Mouse (Mus musculus) left cerebral cortex, postnatal 10 days (tissue): Measurements from ENCODE around the gene Ccdc180. TPM values are rescaled to one million over a fixed set of nuclear protein-coding genes. Genes with fewer than 3 reads are reported as not detected.

Experiments
- DNase-seq, 2 experiments: peaks; one replicate each; pipeline ENCODE4 v3.0.0; 2021 to 2022; ENCODE audit warnings: low spot score in 2 of 2, mixed read lengths in 1 of 2; ENCODE audit errors: extremely low spot score in 1 of 2
- intact Hi-C: fragments of 180-260 bp; cut with DNase I; formaldehyde crosslinking; loops from one replicate; pipeline ENCODE4 v1.15.1; 2025
- total RNA-seq, 2 experiments: library from RNA; stranded (reverse); gene quantifications; 2 replicates each; pipeline ENCODE4 v1.2.3; 2021

The Ccdc180 gene
- under 1 TPM; 0.08 to 0.21 TPM for total RNA-seq

- DNase-seq: peak; percentile 19 to 82
- intact Hi-C loops: no loop called here
Measured at GRCm38 (mm10) chr4:45890066-45890761, at the start of gene Ccdc180. Gene Ccdc180 (plus strand): TSS chr4:45890303.

- intact Hi-C loops: no loop called here
- DNase-seq: no peak
Measured at GRCm38 (mm10) chr4:45844355-45844754, 45.7 kb upstream of the Ccdc180 start.

- intact Hi-C loops: loop anchor here (5.0 kb wide), 1 partner anchor 429 kb away; no protein-coding TSS in a partner anchor
- no peak for DNase-seq
Measured at GRCm38 (mm10) chr4:45846263-45846662, 43.8 kb upstream of the Ccdc180 start.

DNA sequence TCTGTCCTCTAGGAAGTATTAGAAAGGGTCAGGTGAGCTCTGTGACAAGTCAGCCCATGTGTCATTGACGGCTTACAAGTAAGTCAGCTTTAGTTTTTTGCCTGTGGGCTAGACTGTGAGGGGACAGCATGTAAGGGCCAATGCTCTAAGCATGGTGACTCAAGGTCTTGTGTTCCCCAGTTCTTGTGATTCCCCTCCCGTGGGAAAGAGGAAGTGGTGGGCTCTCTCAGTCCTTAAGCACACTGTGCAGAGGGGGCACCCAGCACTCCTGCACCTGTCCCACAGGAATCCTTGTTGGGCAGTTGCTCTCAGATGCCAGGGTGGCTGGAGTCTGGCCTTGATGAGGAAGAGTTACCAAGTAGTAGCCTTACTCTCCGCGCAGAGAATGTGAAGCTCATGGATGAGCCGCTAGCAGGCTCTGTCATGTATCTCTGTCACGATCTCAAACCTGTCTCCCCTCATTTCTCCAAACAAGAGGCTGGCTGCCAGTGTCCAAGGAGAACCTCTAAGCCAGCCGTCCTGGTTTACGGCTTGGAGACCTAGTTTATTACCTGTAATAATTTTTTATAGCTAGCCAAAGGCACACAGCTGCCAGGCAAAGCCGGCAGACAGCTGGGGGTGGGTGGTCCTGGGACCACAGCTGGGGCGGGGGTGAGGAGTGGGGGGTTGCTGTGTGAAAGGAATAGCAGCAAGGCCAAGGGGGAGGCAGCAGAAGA, 41.8 kb upstream of the Ccdc180 start, which contains the start of gene Stra6l:
TSS of gene Stra6l (plus strand) at position 556 of the 716 bp plus-strand sequence.
- intact Hi-C loops: loop anchor here (5.0 kb wide), 1 partner anchor 431 kb away; no protein-coding TSS in a partner anchor
- DNase-seq: no peak

DNA sequence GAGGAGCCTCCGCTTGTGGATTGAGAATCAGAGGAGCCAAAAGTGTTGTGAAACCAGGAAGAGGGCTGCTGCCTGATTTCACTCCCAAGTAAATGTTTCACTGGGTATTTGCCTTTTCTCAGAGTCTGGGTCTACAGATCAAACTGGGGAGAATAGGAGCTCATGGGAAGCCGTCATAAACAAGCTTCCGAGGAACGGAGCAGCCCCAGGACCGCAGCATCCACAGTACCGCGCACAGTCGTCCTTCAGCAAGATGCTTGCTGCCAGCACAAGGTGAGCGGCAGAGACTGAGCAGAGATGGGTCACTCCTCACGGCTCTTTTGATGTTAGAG, 41.3 kb upstream of the Ccdc180 start:
- DNase-seq: no peak
- intact Hi-C loops: loop anchor here (5.0 kb wide), 1 partner anchor 431 kb away; no protein-coding TSS in a partner anchor

- no peak for DNase-seq
- intact Hi-C loops: loop anchor here (5.0 kb wide), 1 partner anchor 432 kb away; no protein-coding TSS in a partner anchor
Measured at GRCm38 (mm10) chr4:45849419-45849818, 40.7 kb upstream of the Ccdc180 start.

GRCm38 (mm10) chr4:45851640-45852051, 38.5 kb upstream of the Ccdc180 start:
- intact Hi-C loops: loop anchor here (10.0 kb wide), 1 partner anchor 837 kb away; the partner anchor contains the start of genes Polr1e and Zbtb5
- no peak for DNase-seq

DNA sequence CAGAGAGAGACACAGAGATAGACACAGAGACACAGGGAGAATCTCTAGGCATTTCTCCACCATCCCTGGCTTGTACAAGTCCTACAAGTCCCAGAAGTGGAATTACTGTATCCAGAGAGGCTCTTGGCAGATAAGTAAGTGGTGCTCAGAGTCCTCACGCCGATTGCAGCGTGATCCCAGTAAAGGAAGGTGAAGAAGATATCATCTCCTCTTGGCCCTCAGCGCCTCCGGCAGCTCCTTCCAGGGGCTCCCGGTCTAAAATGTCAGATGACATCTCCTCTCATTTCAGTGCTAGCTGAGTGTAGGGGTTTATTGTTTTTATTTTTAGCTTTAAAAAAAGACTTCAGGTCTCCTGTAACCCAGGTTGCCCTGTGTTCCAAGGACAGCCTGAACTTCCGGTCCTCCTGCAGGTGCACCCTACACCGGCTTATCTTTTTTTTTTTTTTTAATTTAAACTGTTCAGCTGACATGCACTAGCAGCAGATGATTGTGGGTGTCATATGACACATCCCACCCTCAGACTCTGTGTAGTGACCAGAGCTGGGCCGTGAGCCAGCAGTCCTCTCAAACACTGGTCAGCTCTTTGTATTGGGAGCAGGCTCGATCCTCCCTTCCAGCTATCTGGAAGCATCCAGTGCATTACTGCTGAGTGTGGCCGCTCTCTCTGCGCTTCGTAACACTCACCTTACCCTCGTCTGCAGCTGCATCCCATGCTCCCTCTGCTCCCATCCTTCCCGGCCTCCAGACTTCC, 36.4 kb upstream of the Ccdc180 start:
- no peak for DNase-seq
- intact Hi-C loops: loop anchor here (10.0 kb wide), 1 partner anchor 839 kb away; the partner anchor contains the start of genes Polr1e and Zbtb5

DNA sequence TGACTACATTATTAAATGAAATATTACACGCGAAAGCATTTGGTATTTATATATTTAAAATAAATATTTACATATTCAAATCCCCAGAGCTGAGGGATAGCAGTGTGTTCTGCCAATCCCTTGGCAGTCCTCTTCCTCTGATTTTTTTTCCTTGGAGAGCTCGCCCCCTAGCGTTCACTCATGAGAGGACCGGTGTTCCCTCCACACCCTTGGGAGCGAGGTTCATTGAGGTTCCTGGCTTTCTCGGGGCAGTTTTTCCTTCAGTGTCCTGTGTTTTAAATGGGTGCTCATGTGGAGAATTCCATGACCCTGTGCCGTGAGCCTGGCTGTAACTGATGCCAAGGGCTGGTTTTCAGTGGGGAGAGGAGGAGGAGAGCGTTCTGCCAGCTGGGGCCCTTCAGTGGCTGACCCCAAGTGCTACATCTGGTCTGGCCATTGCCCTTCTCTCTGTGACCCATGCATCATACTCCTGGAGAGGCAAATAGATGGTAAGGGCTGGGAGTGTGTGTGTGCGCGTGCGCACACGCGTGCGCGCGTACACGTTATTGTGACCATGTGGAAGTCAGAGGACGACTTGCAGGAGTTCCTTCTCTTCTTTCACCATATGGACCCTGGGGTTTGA, 34.2 kb upstream of the Ccdc180 start:
- intact Hi-C loops: loop anchor here (5.0 to 10.0 kb wide), 2 partner anchors 84 to 841 kb away; partner anchors contain the start of genes Polr1e and Zbtb5
- peak; percentile 72 to 77 for DNase-seq

DNA sequence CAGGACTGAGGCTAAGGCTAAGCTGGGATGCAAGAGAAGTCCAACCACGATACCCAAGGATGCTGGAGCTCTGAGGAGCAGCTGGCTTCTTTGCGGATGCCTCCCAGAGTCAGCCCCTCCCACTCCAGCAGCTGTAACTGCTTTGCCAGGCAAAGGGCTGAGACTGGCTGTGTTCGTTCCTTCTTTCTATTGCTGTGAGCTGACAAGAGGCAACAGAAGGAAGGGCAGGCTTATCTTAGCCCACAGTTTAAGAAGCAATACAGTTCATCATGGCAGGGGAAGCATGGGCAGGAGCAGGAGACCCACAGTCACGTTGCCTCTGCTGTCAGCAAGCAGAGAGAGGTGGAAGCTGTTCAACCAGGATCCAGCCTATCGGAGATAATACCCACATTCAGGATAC, 28.9 kb upstream of the Ccdc180 start:
- no peak for DNase-seq
- intact Hi-C loops: no loop called here

DNA sequence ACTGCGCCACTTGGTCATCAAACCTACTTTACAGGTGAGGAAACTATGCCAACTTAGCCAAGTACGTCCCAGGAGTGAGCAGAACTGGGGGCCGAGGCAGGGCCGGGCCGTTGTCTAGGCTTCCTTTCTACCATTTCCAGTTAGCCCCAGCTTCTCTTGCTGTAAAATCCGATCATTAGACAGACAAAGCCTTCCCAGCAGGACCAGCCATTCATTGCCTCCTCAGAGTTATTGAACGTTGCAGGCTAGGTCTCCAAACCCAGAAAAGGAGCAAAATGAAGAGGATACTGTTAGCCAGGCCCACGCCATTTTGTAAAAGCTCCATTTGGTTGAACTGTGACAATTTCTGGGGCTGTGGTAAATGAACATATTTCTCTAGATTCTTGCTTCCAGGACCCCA, 22.7 kb upstream of the Ccdc180 start:
- intact Hi-C loops: no loop called here
- no peak for DNase-seq

DNA sequence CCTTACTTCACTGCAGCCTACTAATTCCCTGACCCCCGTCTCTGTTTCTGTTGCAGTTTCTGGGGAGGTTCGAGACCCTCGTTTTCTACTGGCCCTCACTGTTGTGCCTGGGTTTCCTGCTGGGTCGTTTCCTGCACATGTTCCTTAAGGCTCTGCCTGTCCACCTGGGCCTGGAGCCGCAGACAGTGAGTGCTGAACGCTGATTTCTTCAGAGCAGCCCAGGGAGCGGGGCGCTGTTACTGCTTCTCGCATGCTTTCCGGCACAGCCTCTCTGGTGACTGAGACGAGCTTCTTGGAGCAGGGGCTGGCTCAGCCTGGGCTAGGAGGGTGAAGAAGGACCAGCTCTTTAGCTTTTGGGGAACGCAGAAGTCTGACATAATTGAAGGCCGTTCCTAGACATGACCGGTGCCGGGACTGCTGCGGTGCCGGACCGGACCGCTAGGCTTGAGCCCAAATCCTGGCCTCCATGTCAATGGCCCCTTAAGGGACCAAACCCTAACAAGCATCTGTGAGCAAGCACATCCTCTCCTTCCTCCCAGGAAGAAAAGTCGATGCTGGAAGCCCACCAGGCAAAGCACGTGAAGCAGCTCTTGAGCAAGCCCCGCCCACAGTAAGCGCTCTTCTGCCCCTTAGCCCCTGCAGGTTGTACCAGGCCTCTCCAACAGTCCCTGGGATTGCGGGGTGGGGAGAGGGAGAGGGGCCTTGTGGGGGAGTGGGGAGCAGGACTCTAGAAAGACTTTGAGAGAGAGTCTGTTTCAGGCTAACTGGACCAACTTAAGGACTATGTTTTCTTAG, 20.9 kb upstream of the Ccdc180 start:
- intact Hi-C loops: no loop called here
- DNase-seq: no peak

DNA sequence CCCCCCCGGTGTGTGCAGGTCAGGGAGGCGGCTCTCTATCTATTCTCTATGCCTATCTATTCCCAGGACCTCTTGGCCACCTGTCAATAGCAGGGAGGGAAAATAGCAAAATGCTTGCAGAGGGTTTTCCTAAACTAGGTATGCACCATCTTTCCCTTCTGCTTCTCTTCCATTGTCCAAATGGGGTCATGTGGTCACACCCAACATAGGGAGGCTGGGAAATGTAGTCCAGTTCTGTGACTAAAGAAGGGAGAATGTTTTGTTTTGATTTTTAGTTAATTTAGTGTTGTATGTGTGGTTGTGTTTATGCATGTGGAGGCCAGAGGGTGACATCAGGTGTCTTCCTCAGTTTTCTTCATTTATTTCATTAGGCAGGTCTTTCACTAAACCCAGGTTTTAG, 18.0 kb upstream of the Ccdc180 start:
- DNase-seq: no peak
- intact Hi-C loops: no loop called here

DNA sequence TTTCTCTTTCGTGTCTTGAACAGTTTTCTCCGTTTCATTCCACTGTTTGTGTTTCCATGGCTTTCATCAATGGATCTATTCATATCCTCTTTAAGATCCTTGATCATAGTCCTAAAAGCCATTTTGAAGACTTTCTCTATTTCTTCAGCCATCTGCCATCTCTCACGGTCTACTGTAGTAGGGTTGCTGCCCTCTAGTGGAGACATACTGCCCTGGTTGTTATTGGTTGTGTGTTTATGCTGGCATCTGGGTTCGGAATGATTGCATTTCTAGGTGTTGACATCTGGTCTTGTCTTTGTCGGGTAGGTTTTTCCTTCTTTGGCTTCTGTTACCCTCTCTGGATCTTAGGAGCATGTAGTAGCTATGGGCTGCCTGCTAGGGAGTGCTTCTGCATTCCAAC, 11.2 kb upstream of the Ccdc180 start:
- no peak for DNase-seq
- intact Hi-C loops: no loop called here

DNA sequence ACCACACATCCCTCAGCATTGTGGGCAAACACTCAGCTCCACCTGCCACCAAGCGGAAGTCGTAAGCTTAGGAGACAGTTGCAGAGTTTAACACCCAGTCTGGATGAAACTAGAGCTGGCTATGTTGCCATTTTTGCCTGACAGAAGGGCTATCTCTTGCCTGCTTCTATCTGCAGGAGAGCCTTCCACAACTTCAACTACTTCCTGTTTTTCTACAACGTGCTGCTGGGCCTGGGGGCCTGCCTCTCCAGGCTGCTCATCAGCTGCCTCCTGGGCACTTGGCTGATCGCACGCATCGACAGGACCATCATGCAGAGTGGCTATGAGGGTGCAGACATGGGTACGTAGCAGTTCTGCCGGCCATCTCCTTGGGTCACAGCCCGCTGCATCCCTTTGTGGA, 7.6 kb upstream of the Ccdc180 start:
- intact Hi-C loops: no loop called here

GRCm38 (mm10) chr4:45883250-45883649, 6.9 kb upstream of the Ccdc180 start:
- intact Hi-C loops: no loop called here

More for the DNA sequence above, 7.6 kb upstream of the Ccdc180 start:
- no peak for DNase-seq

DNA sequence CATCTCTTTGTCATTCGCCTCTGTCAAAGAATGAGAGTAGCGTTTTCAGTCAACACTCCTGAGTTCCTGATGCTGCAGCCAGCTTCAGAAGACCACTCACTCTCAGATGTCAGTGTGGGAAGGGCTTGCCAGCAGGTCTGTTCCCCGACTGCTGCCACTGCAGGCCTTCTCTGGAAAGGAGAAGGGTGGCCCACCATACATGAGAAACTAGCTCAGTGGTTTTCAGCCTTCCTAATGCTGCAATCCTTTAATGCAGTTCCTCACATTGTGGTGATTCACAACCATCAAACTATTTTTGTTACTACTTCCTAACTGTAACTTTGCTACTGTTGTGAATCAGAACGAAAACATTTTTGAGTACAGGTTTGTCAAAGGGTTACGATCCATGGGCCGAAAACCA, 616 bp upstream of the Ccdc180 start:
- intact Hi-C loops: no loop called here
- no peak for DNase-seq

More at GRCm38 (mm10) chr4:45883250-45883649, 6.9 kb upstream of the Ccdc180 start:
- DNase-seq: no peak
